Mouse (Mus musculus) liver, embryonic 11.5 days (tissue): Measurements from ENCODE around the gene Add1. TPM values are rescaled to one million over a fixed set of nuclear protein-coding genes. Genes with fewer than 3 reads are reported as not detected.

Source experiments
- ATAC-seq: fragments of 200-750 bp; cut with Nextera tagmentation; replicated peaks from 2 replicates; pipeline ENCODE4 v1.8.0; 2017; ENCODE audit warnings: moderate number of reproducible peaks, mild to moderate bottlenecking, moderate TSS enrichment, moderate library complexity; ENCODE audit not compliant: low FRiP score
- DNase-seq: peaks from one replicate; pipeline ENCODE4 v3.0.0-alpha.2; 2017; ENCODE audit warnings: low spot score
- H3K27ac ChIP-seq: fragments of 300-500 bp; sonication (generic); 2 replicates; pipeline ENCODE4 v1.5.1; 2014; ENCODE audit warnings: mild to moderate bottlenecking, low read depth, low read length, control low read depth
- H3K27me3 ChIP-seq: fragments of 300-500 bp; sonication (generic); replicated peaks from 2 replicates; pipeline ENCODE4 v1.6.1; 2014; ENCODE audit warnings: low read length, mixed read lengths; ENCODE audit not compliant: control insufficient read depth, insufficient read depth
- H3K36me3 ChIP-seq: fragments of 300-500 bp; sonication (generic); 2 replicates; pipeline ENCODE4 v1.6.1; 2014; ENCODE audit warnings: mild to moderate bottlenecking, low read length, moderate library complexity, mixed read lengths; ENCODE audit not compliant: control insufficient read depth, insufficient read depth
- H3K4me1 ChIP-seq: fragments of 300-500 bp; sonication (generic); replicated peaks from 2 replicates; pipeline ENCODE4 v1.6.1; 2014; ENCODE audit warnings: low read length, mixed read lengths; ENCODE audit not compliant: control insufficient read depth, insufficient read depth
- H3K4me2 ChIP-seq: fragments of 300-500 bp; sonication (generic); 2 replicates; pipeline ENCODE4 v1.6.1; 2014; ENCODE audit warnings: mild to moderate bottlenecking, control low read depth, moderate library complexity
- H3K4me3 ChIP-seq: fragments of 300-500 bp; sonication (generic); 2 replicates; pipeline ENCODE4 v1.5.1; 2014; ENCODE audit warnings: low read depth, low read length, control low read depth
- H3K9ac ChIP-seq: fragments of 300-500 bp; sonication (generic); 2 replicates; pipeline ENCODE4 v1.6.1; 2014; ENCODE audit warnings: low read depth, low read length, control low read depth
- H3K9me3 ChIP-seq: fragments of 300-500 bp; sonication (generic); 2 replicates; pipeline ENCODE4 v1.6.1; 2016; ENCODE audit warnings: low read length, inconsistent platforms, mixed read lengths; ENCODE audit not compliant: control insufficient read depth
- WGBS: fragments of 180-500 bp; shearing (Covaris S2); extraction: QIAGEN DNeasy Blood & Tissue Kit; methylation state at CpG from one replicate; pipeline ENCODE4 v1.1.7; 2014; 5-methylcytosine and 5-hydroxymethylcytosine counted together
- polyA plus RNA-seq: library from polyadenylated mRNA; unstranded; fragments of >200 nt; fragmentation: Nextera tagmentation; extraction: Ambion mirVana; gene quantifications from 2 replicates; pipeline ENCODE4 v1.2.1, GENCODE M21; 2014

Gene Add1
- polyA plus RNA-seq, 1 experiment from 2014 or later, result 170 TPM

DNA sequence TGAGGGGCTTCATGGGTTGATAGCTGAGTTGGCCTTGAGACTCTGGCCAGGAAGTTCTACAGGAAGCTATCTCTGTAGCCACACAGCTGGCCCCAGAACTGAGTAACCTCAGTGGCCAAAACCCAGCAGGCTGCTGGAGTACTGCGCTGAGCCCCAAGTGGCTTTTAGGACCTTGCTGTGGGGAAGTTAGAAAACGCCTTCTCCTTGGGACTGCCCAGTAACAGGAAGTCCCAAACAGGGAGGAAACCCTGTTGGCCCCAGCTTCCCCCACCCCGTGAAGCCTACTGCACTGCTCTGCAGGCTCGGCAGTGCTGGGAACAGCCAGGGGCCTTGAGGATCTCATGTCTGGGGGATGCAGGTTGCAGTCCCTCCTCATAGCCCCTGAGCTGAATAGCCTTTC, 30.4 kb upstream of the Add1 start:
- Histone ChIP-seq H3K9ac (no peak overlapping the region), H3K27me3 (no peaks in the 10 kb centered on the region), H3K4me2 (peak overlapping the region; percentile 33), H3K4me3 (no peak overlapping the region), H3K4me1 (peaks cover 6% of the 10 kb centered on the region; the same call in 1 of the 2 replicates), H3K9me3 (no peaks in the 10 kb centered on the region), H3K36me3 (no peaks in the 10 kb centered on the region; the same call in 1 of the 2 replicates), H3K27ac (peak overlapping the region; percentile 38; the same call in 1 of the 2 replicates)
- DNase-seq, result no peak
- 0 out of 2 replicates have a peak, but pooled peaks have one; percentile 43 for ATAC-seq
- WGBS, result 39% methylated on average over 4 of the region's 4 CpGs

- Histone ChIP-seq H3K9ac (no peak overlapping the region), H3K4me2 (no peak overlapping the region), H3K9me3 (no peaks in the 10 kb centered on the region), H3K4me1 (peaks cover 17% of the 10 kb centered on the region), H3K27me3 (no peaks in the 10 kb centered on the region), H3K36me3 (peaks cover 5% of the 10 kb centered on the region; the same call in 1 of the 2 replicates), H3K4me3 (no peak overlapping the region), H3K27ac (no peak overlapping the region)
- no peak for ATAC-seq
- DNase-seq, result no peak
These were observed 26.1 kb upstream of the Add1 start for GRCm38 (mm10) chr5:34547410-34547809.

- Histone ChIP-seq H3K36me3 (peaks cover 12% of the 10 kb centered on the region; the same call in 1 of the 2 replicates), H3K9ac (peak overlapping the region; percentile 94), H3K9me3 (no peaks in the 10 kb centered on the region), H3K27ac (no peak overlapping the region), H3K4me2 (peak overlapping the region; percentile 95), H3K4me1 (peaks cover 11% of the 10 kb centered on the region), H3K4me3 (peak overlapping the region; percentile 88), H3K27me3 (no peaks in the 10 kb centered on the region)
- ATAC-seq (peak; percentile 9; the same call in 1 of the 2 replicates), DNase-seq (no peak)
- 30% methylated on average over 8 of the region's 8 CpGs for whole genome bisulfite sequencing
These were observed 24.4 kb upstream of the Add1 start for GRCm38 (mm10) chr5:34549135-34549482.

GRCm38 (mm10) chr5:34549483-34550221, 23.8 kb upstream of the Add1 start:
- 3% methylated on average over 48 of the region's 49 CpGs for whole genome bisulfite sequencing
- Histone ChIP-seq H3K4me2 (peak overlapping the region; percentile 95), H3K4me3 (peak overlapping the region; percentile 88), H3K9ac (peak overlapping the region; percentile 94), H3K9me3 (no peaks in the 10 kb centered on the region), H3K36me3 (peaks cover 12% of the 10 kb centered on the region; the same call in 1 of the 2 replicates), H3K4me1 (peaks cover 11% of the 10 kb centered on the region), H3K27ac (peak overlapping the region; percentile 64), H3K27me3 (no peaks in the 10 kb centered on the region)
- ATAC-seq (peak; percentile 81), DNase-seq (peak; percentile 75)

DNA sequence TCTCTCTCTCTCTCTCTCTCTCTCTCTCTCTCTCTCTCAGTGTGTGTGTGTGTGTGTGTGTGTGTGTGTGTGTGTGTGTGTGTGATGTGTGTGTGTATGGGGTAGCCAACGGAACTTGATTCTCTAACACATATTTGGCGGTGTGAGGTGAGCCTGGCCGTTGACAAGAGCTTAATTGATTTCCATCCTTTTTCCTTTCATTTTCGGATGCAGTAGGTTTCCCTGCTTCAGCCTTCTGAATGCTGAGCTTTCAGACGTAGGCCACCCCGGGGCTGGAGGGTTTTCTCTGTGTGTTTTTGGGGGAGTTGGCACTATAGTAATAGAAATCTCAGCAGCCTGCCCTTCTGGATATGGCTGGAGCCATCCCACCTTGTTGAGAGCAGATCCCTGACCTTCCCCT, 23.2 kb upstream of the Add1 start:
- H3K4me3 ChIP-seq, result peak overlapping the region; percentile 88
- peak overlapping the region; percentile 94 for H3K9ac ChIP-seq
- H3K27me3 ChIP-seq, result no peaks in the 10 kb centered on the region
- peaks cover 13% of the 10 kb centered on the region; the same call in 1 of the 2 replicates for H3K36me3 ChIP-seq
- 38% methylated on average over 6 of the region's 6 CpGs for WGBS
- peaks cover 11% of the 10 kb centered on the region for H3K4me1 ChIP-seq
- H3K4me2 ChIP-seq, result peak overlapping the region; percentile 95
- no peak overlapping the region for H3K27ac ChIP-seq
- no peak for ATAC-seq
- H3K9me3 ChIP-seq, result no peaks in the 10 kb centered on the region
- DNase-seq, result no peak

- H3K4me2 ChIP-seq, result no peak overlapping the region
- peaks cover 19% of the 10 kb centered on the region for H3K36me3 ChIP-seq
- H3K4me1 ChIP-seq, result peaks cover 11% of the 10 kb centered on the region
- H3K9ac ChIP-seq, result no peak overlapping the region
- 96% methylated on average over 4 of the region's 4 CpGs for WGBS
- no peaks in the 10 kb centered on the region for H3K27me3 ChIP-seq
- ATAC-seq, result no peak
- no peak for DNase-seq
- H3K4me3 ChIP-seq, result no peak overlapping the region
- no peak overlapping the region for H3K27ac ChIP-seq
- H3K9me3 ChIP-seq, result no peaks in the 10 kb centered on the region
These were observed 21.6 kb upstream of the Add1 start for GRCm38 (mm10) chr5:34551821-34552220.

GRCm38 (mm10) chr5:34563854-34564253, 9.6 kb upstream of the Add1 start:
- WGBS, result 93% methylated on average over 1 of the region's 1 CpGs
- H3K9ac ChIP-seq, result no peak overlapping the region
- peaks cover 27% of the 10 kb centered on the region for H3K36me3 ChIP-seq
- H3K27ac ChIP-seq, result no peak overlapping the region
- H3K4me1 ChIP-seq, result peaks cover 29% of the 10 kb centered on the region
- no peaks in the 10 kb centered on the region for H3K27me3 ChIP-seq
- H3K4me2 ChIP-seq, result no peak overlapping the region
- no peak overlapping the region for H3K4me3 ChIP-seq
- DNase-seq (no peak), ATAC-seq (no peak)
- H3K9me3 ChIP-seq, result no peaks in the 10 kb centered on the region

- Histone ChIP-seq H3K4me1 (peaks cover 29% of the 10 kb centered on the region), H3K36me3 (peaks cover 27% of the 10 kb centered on the region), H3K27ac (peak overlapping the region; percentile 41; the same call in 1 of the 2 replicates), H3K9ac (peak overlapping the region; percentile 26; the same call in 1 of the 2 replicates), H3K9me3 (no peaks in the 10 kb centered on the region), H3K27me3 (no peaks in the 10 kb centered on the region), H3K4me3 (no peak overlapping the region), H3K4me2 (no peak overlapping the region)
- ATAC-seq (peak; percentile 66; the same call in 1 of the 2 replicates), DNase-seq (no peak)
- WGBS, result 68% methylated on average over 4 of the region's 4 CpGs
These were observed 9.2 kb upstream of the Add1 start for GRCm38 (mm10) chr5:34564291-34564690.
